Mouse (Mus musculus) Patski (cell line): ENCODE measurements around the gene Kif5c. TPM values are rescaled to one million over a fixed set of nuclear protein-coding genes. Genes with fewer than 3 reads are reported as not detected.

ENCODE experiments used
- ATAC-seq: fragments of 100-300 bp; one replicate; pipeline ENCODE4 v1.8.0; 2021
- CTCF ChIA-PET: fragments of 350-600 bp; sonication (Branson Sonifier 250); formaldehyde crosslinking; loops from one replicate; lab custom pipeline; 2022; ENCODE audit warnings: inconsistent platforms; lab: Charles Lee
- POLR2A ChIA-PET: fragments of 350-600 bp; sonication (Branson Sonifier 250); formaldehyde crosslinking; loops from one replicate; lab custom pipeline; 2022; ENCODE audit warnings: antibody characterized with exemption, inconsistent platforms; lab: Charles Lee
- DNase-seq: peaks from one replicate; pipeline ENCODE4 v3.0.0-alpha.2; 2011; ENCODE audit warnings: low read depth, low spot score
- H3K27me3 ChIP-seq: fragments of 371-371 bp; one replicate; pipeline ENCODE4 v1.5.1; 2021
- CTCF ChIP-seq: fragments of 100-300 bp; IDR thresholded peaks from one replicate; pipeline ENCODE4 v1.5.1; 2021
- in situ Hi-C: fragments of 300-500 bp; cut with MboI; formaldehyde crosslinking; loops from 3 replicates; pipeline ENCODE4 v1.11.1; 2018; ENCODE audit warnings: low pct_unique_long_range_greater_than_20kb, mixed read lengths
- polyA plus RNA-seq: library from polyadenylated mRNA; unstranded; gene quantifications from one replicate; pipeline ENCODE4 v1.2.3, GENCODE M21; 2021

The Kif5c gene
- 10.6 TPM for polyA plus RNA-seq

- POLR2A ChIA-PET = no interaction called here
- no peak for TF ChIP-seq CTCF
- in situ Hi-C loops = no loop called here
- CTCF ChIA-PET = interaction anchor here (1.1 kb wide), 1 partner anchor 172 kb away, joined by 3 read pairs; no protein-coding TSS in a partner anchor
- no peak for DNase-seq
- H3K27me3 ChIP-seq = no peaks in the 10 kb centered on the region
- ATAC-seq = peak; percentile 98
Measured at GRCm38 (mm10) chr2:49618829-49619718, at the start of gene Kif5c. Gene Kif5c, plus strand, starts transcription at chr2:49619298.

GRCm38 (mm10) chr2:49569862-49570777, 49.0 kb upstream of the Kif5c start:
- ATAC-seq = no peak
- TF ChIP-seq CTCF = no peak
- no peaks in the 10 kb centered on the region for H3K27me3 ChIP-seq
- in situ Hi-C loops = no loop called here
- DNase-seq = no peak
- ChIA-PET POLR2A (no interaction called here), CTCF (interaction anchor here (0.8 to 1.9 kb wide), 6 partner anchors 22 to 117 kb away, joined by 3 to 6 read pairs (median 3); no protein-coding TSS in a partner anchor)

- ChIA-PET CTCF (interaction anchor here (0.8 to 1.9 kb wide), 6 partner anchors 22 to 123 kb away, joined by 3 to 6 read pairs (median 4); no protein-coding TSS in a partner anchor), POLR2A (no interaction called here)
- no peaks in the 10 kb centered on the region for H3K27me3 ChIP-seq
- DNase-seq = no peak
- ATAC-seq = no peak
- no peak for TF ChIP-seq CTCF
- in situ Hi-C loops = no loop called here
Measured at GRCm38 (mm10) chr2:49570778-49571101, 48.4 kb upstream of the Kif5c start.

GRCm38 (mm10) chr2:49571159-49571920, 47.8 kb upstream of the Kif5c start:
- POLR2A ChIA-PET = interaction anchor here (0.7 kb wide), 1 partner anchor 427 kb away, joined by 5 read pairs; no protein-coding TSS in a partner anchor
- no peaks in the 10 kb centered on the region for H3K27me3 ChIP-seq
- peak; percentile 98 for ATAC-seq
- no peak for TF ChIP-seq CTCF
- in situ Hi-C loops = no loop called here
- CTCF ChIA-PET = interaction anchor here (0.8 to 1.9 kb wide), 9 partner anchors 19 to 124 kb away, joined by 3 to 6 read pairs (median 4); no protein-coding TSS in a partner anchor
- DNase-seq = peak; percentile 81

GRCm38 (mm10) chr2:49572111-49572642, 46.9 kb upstream of the Kif5c start:
- TF ChIP-seq CTCF = no peak
- in situ Hi-C loops = no loop called here
- DNase-seq (no peak), ATAC-seq (no peak)
- POLR2A ChIA-PET = no interaction called here
- H3K27me3 ChIP-seq = no peaks in the 10 kb centered on the region
- CTCF ChIA-PET = interaction anchor here (0.9 to 1.9 kb wide), 5 partner anchors 20 to 125 kb away, joined by 3 to 6 read pairs (median 4); no protein-coding TSS in a partner anchor

- ATAC-seq = no peak
- POLR2A ChIA-PET = no interaction called here
- H3K27me3 ChIP-seq = no peaks in the 10 kb centered on the region
- DNase-seq = no peak
- CTCF ChIA-PET = interaction anchor here (1.0 kb wide), 1 partner anchor 28 kb away, joined by 4 read pairs; no protein-coding TSS in a partner anchor
- in situ Hi-C loops = no loop called here
- no peak for TF ChIP-seq CTCF
Measured at GRCm38 (mm10) chr2:49572684-49573083, 46.4 kb upstream of the Kif5c start.

- no peaks in the 10 kb centered on the region for H3K27me3 ChIP-seq
- in situ Hi-C loops = no loop called here
- no peak for TF ChIP-seq CTCF
- POLR2A ChIA-PET = no interaction called here
- no peak for ATAC-seq
- CTCF ChIA-PET = no interaction called here
- no peak for DNase-seq
Measured at GRCm38 (mm10) chr2:49573282-49573681, 45.8 kb upstream of the Kif5c start.

GRCm38 (mm10) chr2:49580585-49580984, 38.5 kb upstream of the Kif5c start:
- TF ChIP-seq CTCF = no peak
- CTCF ChIA-PET = interaction anchor here (2.3 kb wide), 1 partner anchor 17 kb away, joined by 5 read pairs; no protein-coding TSS in a partner anchor
- DNase-seq = no peak
- in situ Hi-C loops = no loop called here
- H3K27me3 ChIP-seq = no peaks in the 10 kb centered on the region
- no peak for ATAC-seq
- POLR2A ChIA-PET = interaction anchor here (1.3 kb wide), 1 partner anchor 15 kb away, joined by 3 read pairs; no protein-coding TSS in a partner anchor

- no peaks in the 10 kb centered on the region for H3K27me3 ChIP-seq
- in situ Hi-C loops = no loop called here
- ATAC-seq = no peak
- POLR2A ChIA-PET = no interaction called here
- TF ChIP-seq CTCF = no peak
- CTCF ChIA-PET = interaction anchor here (1.8 to 2.3 kb wide), 2 partner anchors 15 to 17 kb away, joined by 3 to 5 read pairs; no protein-coding TSS in a partner anchor
- no peak for DNase-seq
Measured at GRCm38 (mm10) chr2:49582546-49582945, 36.6 kb upstream of the Kif5c start.
